Mouse (Mus musculus) megakaryocyte progenitor cell, adult 5-6 weeks (primary cell): ENCODE data around the gene Olfr1056. TPM values are rescaled to one million over a fixed set of nuclear protein-coding genes. Genes with fewer than 3 reads are reported as not detected.
"Not testable (repeated sequence)": the region's sequence is repeated elsewhere in the genome, so short reads cannot be mapped to it uniquely, and the experiment has no call there.

Source experiments
- ATAC-seq: replicated peaks from 2 replicates; pipeline ENCODE4 v1.8.0; 2016; ENCODE audit warnings: mild to moderate bottlenecking, moderate TSS enrichment, inconsistent platforms; ENCODE audit not compliant: poor library complexity
- total RNA-seq, 2 experiments: library from RNA; stranded (forward) in 1 of 2; stranded (reverse) in 1 of 2; fragments of 157-497, 149-512 nt in 1 of 2; fragments of 200-1000 nt in 1 of 2; gene quantifications; 2 replicates each; pipeline versions ENCODE4 v1.2.3 to v1.2.4; 2015 to 2017

Olfr1056 gene
- not detected in 2 replicates for total RNA-seq (2015)
- total RNA-seq (2017): not detected in 2 replicates

DNA sequence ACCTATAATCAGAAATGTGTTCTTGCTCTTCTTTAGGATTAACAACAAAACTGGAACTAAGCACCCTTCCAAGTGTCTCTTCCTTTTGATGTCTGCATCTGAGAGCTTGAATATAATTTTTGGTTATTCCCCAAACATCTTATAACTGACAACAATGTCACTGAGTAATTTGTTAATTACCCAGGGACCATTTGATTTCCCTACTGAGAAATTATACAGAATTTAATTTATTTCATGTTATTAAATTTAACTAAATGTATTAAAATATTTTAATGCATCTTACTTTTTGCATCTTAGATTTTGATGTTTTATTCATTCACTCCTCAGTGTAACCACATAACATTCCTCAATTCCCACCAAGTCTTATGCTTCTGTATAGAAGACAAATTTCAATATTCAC, at the start of gene Olfr1056:
Gene Olfr1056, minus strand, starts transcription at position 101 of the 400 bp plus-strand sequence.
- no peak for ATAC-seq

DNA sequence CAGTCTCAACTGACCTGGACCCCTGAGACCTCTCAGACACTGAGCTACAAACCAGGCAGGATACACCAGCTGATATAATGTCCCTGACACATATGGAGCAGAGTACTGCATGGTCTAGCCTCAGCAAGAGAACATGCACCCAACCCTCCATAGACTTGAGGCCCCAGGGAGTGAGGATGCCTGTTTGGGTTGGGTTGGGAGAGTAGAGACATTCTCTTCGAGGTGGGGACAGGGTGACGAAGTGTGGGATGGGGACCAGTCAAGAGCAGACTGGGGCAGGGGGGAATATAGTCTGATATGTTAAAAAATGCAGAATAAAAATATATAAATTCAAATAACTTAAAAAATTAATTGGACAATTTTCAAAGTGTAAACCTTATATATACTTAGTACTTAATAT, 32.8 kb upstream of the Olfr1056 start:
- ATAC-seq: no peak

DNA sequence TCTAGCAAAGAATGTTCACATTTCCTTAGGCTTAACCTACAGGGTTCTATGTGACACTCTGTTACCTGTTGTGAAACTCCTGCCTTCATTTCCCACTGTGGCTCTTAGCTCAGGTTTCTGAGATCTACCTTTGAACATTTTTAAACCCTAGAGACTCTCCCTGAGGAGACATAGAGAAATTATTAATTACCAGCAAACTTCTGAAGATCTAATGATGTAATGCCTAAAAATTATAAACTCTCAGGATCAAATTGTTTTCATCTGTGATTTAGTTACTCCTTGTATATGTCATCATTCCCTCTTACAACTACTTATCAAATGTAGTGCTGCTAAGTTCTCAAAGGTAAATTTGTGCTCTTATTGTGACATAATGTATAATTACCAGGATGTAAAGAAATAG, 26.2 kb upstream of the Olfr1056 start, which contains the start of gene Olfr1058:
Gene Olfr1058, minus strand, starts transcription at position 101 of the 400 bp plus-strand sequence.
- ATAC-seq: not testable (repeated sequence)

DNA sequence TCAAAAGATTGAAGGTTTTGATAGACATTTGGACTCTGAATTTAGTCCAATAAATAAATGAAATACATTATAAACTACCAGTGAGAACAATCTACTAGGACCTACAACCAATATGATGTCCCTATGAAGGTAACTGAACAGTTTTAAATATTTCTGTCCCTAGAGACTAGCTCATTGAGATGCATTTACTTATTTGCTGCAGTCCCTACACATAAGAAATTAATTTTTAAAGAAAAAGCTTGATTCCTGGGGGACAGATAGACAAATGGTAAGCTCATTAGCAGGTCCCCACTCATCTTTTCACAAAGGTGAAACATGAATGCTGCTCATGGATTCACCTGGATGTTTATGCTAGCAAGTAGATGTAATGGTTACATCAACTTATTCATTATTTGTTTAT, 16.0 kb upstream of the Olfr1056 start, which contains the start of gene Olfr1057:
Gene Olfr1057, minus strand, starts transcription at position 101 of the 400 bp plus-strand sequence.
- ATAC-seq: no peak

DNA sequence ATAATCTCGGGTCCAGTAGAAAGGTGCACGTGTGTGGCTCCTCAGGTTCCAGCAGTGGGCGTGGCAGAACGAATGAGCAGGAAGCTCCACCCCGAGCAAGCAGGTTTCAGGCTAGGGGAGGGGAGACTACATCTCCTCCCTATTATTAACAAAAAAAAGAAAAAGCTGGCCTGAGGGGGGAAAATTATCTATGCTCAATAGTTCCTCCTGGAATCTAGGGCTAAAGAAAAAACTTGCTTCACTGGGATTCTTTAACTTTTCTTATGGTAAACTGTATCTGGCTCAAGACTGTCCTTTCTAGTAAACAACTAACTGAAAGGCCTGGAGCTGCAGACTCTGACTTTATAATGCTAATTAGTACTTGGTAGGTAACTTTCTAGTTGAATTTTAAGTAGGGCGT, 4.1 kb upstream of the Olfr1056 start:
- not testable (repeated sequence) for ATAC-seq

DNA sequence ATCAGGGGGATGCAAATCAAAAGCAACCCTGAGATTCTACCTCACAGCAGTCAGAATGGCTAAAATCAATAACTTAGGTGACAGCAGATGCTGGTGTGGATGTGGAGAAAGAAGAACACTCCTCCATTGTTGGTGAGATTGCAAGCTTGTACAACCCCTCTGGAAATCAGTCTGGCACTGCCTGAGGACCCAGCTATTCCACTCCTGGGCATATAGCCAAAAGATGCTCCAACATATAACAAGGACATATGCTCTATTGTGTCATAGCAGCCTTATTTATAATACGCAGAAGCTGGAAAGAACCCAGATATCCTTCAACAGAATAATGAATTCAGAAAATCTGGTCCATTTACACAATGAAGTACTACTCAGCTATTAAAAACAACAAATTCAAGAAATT, 10.5 kb downstream of the Olfr1056 start:
- ATAC-seq: not testable (repeated sequence)

DNA sequence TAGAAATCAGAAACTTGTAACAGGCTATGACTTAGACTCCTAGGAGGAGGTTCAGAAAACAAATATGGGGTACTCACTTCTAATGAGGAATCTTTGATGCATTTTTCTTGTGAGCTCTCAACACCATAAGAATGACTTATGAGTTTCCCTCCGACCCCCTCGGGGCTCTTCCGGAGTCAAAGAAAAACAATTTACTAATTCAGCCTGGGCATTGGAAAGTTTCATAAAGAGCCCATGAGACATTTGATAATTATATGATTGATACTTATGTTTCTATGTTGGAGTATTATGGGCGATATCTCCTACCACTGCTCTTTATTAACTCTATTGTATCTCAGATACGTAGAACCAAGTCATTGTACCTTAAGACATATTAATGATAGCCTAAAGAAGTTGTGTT, 12.1 kb downstream of the Olfr1056 start, which contains the start of gene Olfr1055:
Gene Olfr1055, minus strand, starts transcription at position 101 of the 400 bp plus-strand sequence.
- no peak for ATAC-seq

DNA sequence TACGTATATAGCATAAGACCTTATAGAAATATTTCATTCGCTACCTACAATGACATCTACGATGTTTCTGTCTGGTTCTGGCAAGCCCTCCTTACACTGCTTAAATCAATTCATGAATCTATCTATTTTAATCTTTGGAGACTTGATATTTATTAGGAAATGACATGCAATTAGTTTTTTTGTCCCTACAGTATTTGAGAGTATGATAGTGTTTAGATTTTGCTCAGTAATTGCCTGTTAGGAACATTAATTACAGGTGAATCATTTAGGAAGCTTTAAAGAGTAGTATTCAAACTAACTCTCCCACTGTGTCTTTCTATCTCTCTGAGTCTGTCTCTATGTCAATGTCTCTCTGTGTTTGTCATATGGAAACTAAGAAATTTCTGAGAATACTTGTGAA, 26.9 kb downstream of the Olfr1056 start, which contains the start of gene Olfr1054:
Gene Olfr1054, minus strand, starts transcription at position 101 of the 400 bp plus-strand sequence.
- ATAC-seq: no peak

DNA sequence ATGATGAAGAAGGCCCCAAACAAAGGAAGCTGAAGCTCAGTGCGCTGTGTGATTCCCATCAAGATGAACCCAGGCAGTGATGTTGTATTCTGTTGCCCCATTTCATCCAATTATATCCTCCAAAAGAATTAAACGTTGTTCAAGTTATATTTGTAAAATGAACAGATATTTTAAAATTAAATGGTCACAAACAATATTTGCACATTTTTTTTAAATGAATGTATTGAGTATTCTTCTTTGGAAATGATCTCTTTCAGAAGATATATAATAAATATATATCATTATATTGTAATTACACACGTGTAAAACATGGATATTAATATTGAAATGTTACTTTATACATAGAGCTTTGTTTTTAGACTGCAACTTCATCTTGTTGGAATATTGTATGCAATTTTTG, 47.1 kb downstream of the Olfr1056 start, which contains the start of gene Olfr1053:
Gene Olfr1053, minus strand, starts transcription at position 101 of the 400 bp plus-strand sequence.
- no peak for ATAC-seq

Other genes starting within 250 kb of the Olfr1056 start
- not detected in 2 replicates for gene Olfr1039, start 226.5 kb downstream of the Olfr1056 start, total RNA-seq (2015)
- gene Olfr1039, start 226.5 kb downstream of the Olfr1056 start, total RNA-seq (2017): not detected in 2 replicates
- not detected in 2 replicates for gene Olfr1040, start 215.7 kb downstream of the Olfr1056 start, total RNA-seq (2015)
- gene Olfr1040, start 215.7 kb downstream of the Olfr1056 start, total RNA-seq (2017): not detected in 2 replicates
- not detected in 2 replicates for gene Olfr1042, start 200.6 kb downstream of the Olfr1056 start, total RNA-seq (2015)
- not detected in 2 replicates for gene Olfr1042, start 200.6 kb downstream of the Olfr1056 start, total RNA-seq (2017)
- not detected in 2 replicates for gene Olfr1043, start 194.9 kb downstream of the Olfr1056 start, total RNA-seq (2015)
- gene Olfr1043, start 194.9 kb downstream of the Olfr1056 start, total RNA-seq (2017): not detected in 2 replicates
- not detected in 2 replicates for gene Olfr1044, start 184.6 kb downstream of the Olfr1056 start, total RNA-seq (2015)
- not detected in 2 replicates for gene Olfr1044, start 184.6 kb downstream of the Olfr1056 start, total RNA-seq (2017)
- gene Olfr52, start 176.8 kb downstream of the Olfr1056 start, total RNA-seq (2015): not detected in 2 replicates
- not detected in 2 replicates for gene Olfr52, start 176.8 kb downstream of the Olfr1056 start, total RNA-seq (2017)
- not detected in 2 replicates for gene Olfr1045, start 159.5 kb downstream of the Olfr1056 start, total RNA-seq (2015)
- gene Olfr1045, start 159.5 kb downstream of the Olfr1056 start, total RNA-seq (2017): not detected in 2 replicates
- not detected in 2 replicates for gene Olfr1046, start 143.2 kb downstream of the Olfr1056 start, total RNA-seq (2015)
- gene Olfr1046, start 143.2 kb downstream of the Olfr1056 start, total RNA-seq (2017): not detected in 2 replicates
- gene Olfr1047, start 131.1 kb downstream of the Olfr1056 start, total RNA-seq (2015): not detected in 2 replicates
- gene Olfr1047, start 131.1 kb downstream of the Olfr1056 start, total RNA-seq (2017): not detected in 2 replicates
- not detected in 2 replicates for gene Olfr1048, start 122.2 kb downstream of the Olfr1056 start, total RNA-seq (2015)
- not detected in 2 replicates for gene Olfr1048, start 122.2 kb downstream of the Olfr1056 start, total RNA-seq (2017)
- gene Olfr1049, start 104.1 kb downstream of the Olfr1056 start, total RNA-seq (2015): not detected in 2 replicates
- gene Olfr1049, start 104.1 kb downstream of the Olfr1056 start, total RNA-seq (2017): not detected in 2 replicates
- gene Olfr1051, start 83.4 kb downstream of the Olfr1056 start, total RNA-seq (2015): not detected in 2 replicates
- gene Olfr1051, start 83.4 kb downstream of the Olfr1056 start, total RNA-seq (2017): not detected in 2 replicates
- not detected in 2 replicates for gene Olfr1052, start 70.0 kb downstream of the Olfr1056 start, total RNA-seq (2015)
- gene Olfr1052, start 70.0 kb downstream of the Olfr1056 start, total RNA-seq (2017): not detected in 2 replicates
- gene Olfr1053, start 47.2 kb downstream of the Olfr1056 start, total RNA-seq (2015): not detected in 2 replicates
- gene Olfr1053, start 47.2 kb downstream of the Olfr1056 start, total RNA-seq (2017): not detected in 2 replicates
- not detected in 2 replicates for gene Olfr1054, start 27.0 kb downstream of the Olfr1056 start, total RNA-seq (2015)
- gene Olfr1054, start 27.0 kb downstream of the Olfr1056 start, total RNA-seq (2017): not detected in 2 replicates
- gene Olfr1055, start 12.2 kb downstream of the Olfr1056 start, total RNA-seq (2015): not detected in 2 replicates
- gene Olfr1055, start 12.2 kb downstream of the Olfr1056 start, total RNA-seq (2017): not detected in 2 replicates
- gene Olfr1057, start 15.9 kb upstream of the Olfr1056 start, total RNA-seq (2015): not detected in 2 replicates
- gene Olfr1057, start 15.9 kb upstream of the Olfr1056 start, total RNA-seq (2017): not detected in 2 replicates
- gene Olfr1058, start 26.1 kb upstream of the Olfr1056 start, total RNA-seq (2015): not detected in 2 replicates
- not detected in 2 replicates for gene Olfr1058, start 26.1 kb upstream of the Olfr1056 start, total RNA-seq (2017)
- not detected in 2 replicates for gene Olfr1061, start 51.6 kb upstream of the Olfr1056 start, total RNA-seq (2015)
- not detected in 2 replicates for gene Olfr1061, start 51.6 kb upstream of the Olfr1056 start, total RNA-seq (2017)
- not detected in 2 replicates for gene Olfr1062, start 64.3 kb upstream of the Olfr1056 start, total RNA-seq (2015)
- gene Olfr1062, start 64.3 kb upstream of the Olfr1056 start, total RNA-seq (2017): not detected in 2 replicates
- not detected in 2 replicates for gene Olfr1065, start 88.1 kb upstream of the Olfr1056 start, total RNA-seq (2015)
- not detected in 2 replicates for gene Olfr1065, start 88.1 kb upstream of the Olfr1056 start, total RNA-seq (2017)
- gene Olfr1066, start 93.8 kb upstream of the Olfr1056 start, total RNA-seq (2015): not detected in 2 replicates
- not detected in 2 replicates for gene Olfr1066, start 93.8 kb upstream of the Olfr1056 start, total RNA-seq (2017)
- gene Olfr228, start 124.9 kb upstream of the Olfr1056 start, total RNA-seq (2015): not detected in 2 replicates
- not detected in 2 replicates for gene Olfr228, start 124.9 kb upstream of the Olfr1056 start, total RNA-seq (2017)
- gene Olfr1076, start 146.0 kb upstream of the Olfr1056 start, total RNA-seq (2015): not detected in 2 replicates
- not detected in 2 replicates for gene Olfr1076, start 146.0 kb upstream of the Olfr1056 start, total RNA-seq (2017)
- not detected in 2 replicates for gene Olfr1079, start 180.0 kb upstream of the Olfr1056 start, total RNA-seq (2015)
- gene Olfr1079, start 180.0 kb upstream of the Olfr1056 start, total RNA-seq (2017): not detected in 2 replicates
- gene Olfr1080, start 195.8 kb upstream of the Olfr1056 start, total RNA-seq (2015): not detected in 2 replicates
- not detected in 2 replicates for gene Olfr1080, start 195.8 kb upstream of the Olfr1056 start, total RNA-seq (2017)
- gene Olfr1082, start 236.5 kb upstream of the Olfr1056 start, total RNA-seq (2015): not detected in 2 replicates
- gene Olfr1082, start 236.5 kb upstream of the Olfr1056 start, total RNA-seq (2017): not detected in 2 replicates